Mouse (Mus musculus) embryonic facial prominence, embryonic 14.5 days (tissue): ENCODE results near the gene Rps9. TPM values are rescaled to one million over a fixed set of nuclear protein-coding genes. Genes with fewer than 3 reads are reported as not detected.

Source experiments
- ATAC-seq: fragments of 200-750 bp; cut with Nextera tagmentation; 2 replicates; pipeline ENCODE4 v1.8.0; 2017; ENCODE audit warnings: low read depth, moderate number of reproducible peaks, moderate TSS enrichment
- DNase-seq: peaks from one replicate; pipeline ENCODE4 v3.0.0-alpha.2; 2015; ENCODE audit warnings: low spot score
- H3K27ac ChIP-seq: fragments of 300-500 bp; sonication (generic); replicated peaks from 2 replicates; pipeline ENCODE4 v1.5.1; 2014; ENCODE audit warnings: low read depth, mild to moderate bottlenecking, low read length, moderate library complexity
- H3K27me3 ChIP-seq: fragments of 300-500 bp; sonication (generic); replicated peaks from 2 replicates; pipeline ENCODE4 v1.6.1; 2014; ENCODE audit warnings: low read length; ENCODE audit not compliant: control insufficient read depth, insufficient read depth
- H3K36me3 ChIP-seq: fragments of 300-500 bp; sonication (generic); 2 replicates; pipeline ENCODE4 v1.6.1; 2014; ENCODE audit warnings: low read length, mixed read lengths; ENCODE audit not compliant: control insufficient read depth, insufficient read depth
- H3K4me1 ChIP-seq: fragments of 300-500 bp; sonication (generic); 2 replicates; pipeline ENCODE4 v1.6.1; 2014; ENCODE audit warnings: antibody characterized with exemption, low read length; ENCODE audit not compliant: control insufficient read depth, insufficient read depth
- H3K4me2 ChIP-seq: fragments of 300-500 bp; sonication (generic); 2 replicates; pipeline ENCODE4 v1.6.1; 2014; ENCODE audit warnings: low read depth, mild to moderate bottlenecking, low read length, moderate library complexity, mixed read lengths
- H3K4me3 ChIP-seq: fragments of 300-500 bp; sonication (generic); 2 replicates; pipeline ENCODE4 v1.5.1; 2014; ENCODE audit warnings: low read depth, mild to moderate bottlenecking, low read length
- H3K9ac ChIP-seq: fragments of 300-500 bp; sonication (generic); 2 replicates; pipeline ENCODE4 v1.6.1; 2014; ENCODE audit warnings: low read depth, mild to moderate bottlenecking, low read length, moderate library complexity, mixed read lengths
- H3K9me3 ChIP-seq: fragments of 300-500 bp; sonication (generic); 2 replicates; pipeline ENCODE4 v1.6.1; 2016; ENCODE audit warnings: low read length; ENCODE audit not compliant: control insufficient read depth
- WGBS: fragments of 180-500 bp; shearing (Covaris S2); extraction: QIAGEN DNeasy Blood & Tissue Kit; methylation state at CpG from one replicate; pipeline ENCODE4 v1.1.7; 2014; 5-methylcytosine and 5-hydroxymethylcytosine counted together
- polyA plus RNA-seq: library from polyadenylated mRNA; unstranded; fragments of >200 nt; fragmentation: Nextera tagmentation; extraction: Ambion mirVana; gene quantifications from 2 replicates; pipeline ENCODE4 v1.2.1, GENCODE M21; 2014

Gene Rps9
- polyA plus RNA-seq, 1 experiment from 2014 or later, result 1,554 TPM

DNA sequence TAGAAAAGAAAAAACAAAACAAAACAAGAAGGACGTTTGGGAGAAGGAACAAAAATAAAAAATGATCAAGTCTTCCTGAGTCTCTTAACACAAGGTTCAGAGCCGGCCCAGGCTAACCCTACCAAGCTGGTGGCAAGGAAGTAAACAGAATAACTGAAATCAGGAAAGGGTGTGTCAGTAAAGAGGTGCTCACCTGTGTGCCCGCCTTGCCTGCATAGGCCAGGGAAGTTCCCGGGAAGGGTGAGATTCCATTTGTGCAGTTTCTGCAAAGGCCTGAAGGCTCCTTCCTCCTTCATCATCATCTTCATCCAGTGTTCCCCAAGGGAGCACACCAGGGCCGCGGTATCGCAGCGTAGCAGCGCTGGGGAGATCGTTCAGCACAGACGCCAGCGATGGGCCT is 27.4 kb upstream of the Rps9 start:
- H3K4me1 ChIP-seq, result no peaks in the 10 kb centered on the region
- H3K4me2 ChIP-seq, result no peak overlapping the region
- no peak overlapping the region for H3K27ac ChIP-seq
- H3K9me3 ChIP-seq, result no peaks in the 10 kb centered on the region
- H3K27me3 ChIP-seq, result no peaks in the 10 kb centered on the region
- peaks cover 19% of the 10 kb centered on the region; the same call in 1 of the 2 replicates for H3K36me3 ChIP-seq
- DNase-seq (no peak), ATAC-seq (no peak)
- 0 out of 2 replicates have a peak overlapping the region, but pooled peaks have one; percentile 25 for H3K9ac ChIP-seq
- H3K4me3 ChIP-seq, result no peak overlapping the region
- 87% methylated on average over 12 of the region's 12 CpGs for WGBS

DNA sequence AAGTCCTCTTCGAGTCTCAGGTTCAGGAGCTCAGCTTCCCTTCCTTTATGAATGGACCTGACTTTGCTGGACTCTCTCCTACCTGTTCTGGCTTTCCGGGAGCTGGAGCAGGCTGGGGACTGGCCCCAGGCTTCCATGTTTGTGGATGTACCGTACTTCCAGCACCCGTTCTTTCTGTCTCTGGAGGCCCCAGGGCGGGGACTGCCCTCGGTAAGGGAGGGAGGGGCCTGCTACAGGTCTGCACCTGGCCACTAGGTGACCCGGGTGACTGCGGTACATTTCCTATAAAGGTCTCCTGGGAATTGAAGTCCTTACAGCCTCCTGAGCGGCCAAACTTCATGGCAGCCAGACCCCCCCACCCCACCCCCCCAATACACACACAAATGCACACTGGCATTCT is 26.5 kb upstream of the Rps9 start, which contains the start of gene Tmc4:
TSS of gene Tmc4 (minus strand) at position 212 of the 400 bp plus-strand sequence.
- no peak within 1 kb of the TSS for H3K27ac ChIP-seq
- no peaks in the 10 kb centered on the region for H3K4me1 ChIP-seq
- peaks cover 19% of the 10 kb centered on the region; the same call in 1 of the 2 replicates for H3K36me3 ChIP-seq
- H3K4me2 ChIP-seq, result no peak within 1 kb of the TSS
- peak within 1 kb of the TSS; percentile 34; the same call in 1 of the 2 replicates for H3K9ac ChIP-seq
- no peak within 1 kb of the TSS for H3K4me3 ChIP-seq
- no peaks in the 10 kb centered on the region for H3K27me3 ChIP-seq
- DNase-seq (peak; percentile 13), ATAC-seq (no peak)
- H3K9me3 ChIP-seq, result no peaks in the 10 kb centered on the region
- 59% methylated on average over 9 of the region's 9 CpGs for WGBS

DNA sequence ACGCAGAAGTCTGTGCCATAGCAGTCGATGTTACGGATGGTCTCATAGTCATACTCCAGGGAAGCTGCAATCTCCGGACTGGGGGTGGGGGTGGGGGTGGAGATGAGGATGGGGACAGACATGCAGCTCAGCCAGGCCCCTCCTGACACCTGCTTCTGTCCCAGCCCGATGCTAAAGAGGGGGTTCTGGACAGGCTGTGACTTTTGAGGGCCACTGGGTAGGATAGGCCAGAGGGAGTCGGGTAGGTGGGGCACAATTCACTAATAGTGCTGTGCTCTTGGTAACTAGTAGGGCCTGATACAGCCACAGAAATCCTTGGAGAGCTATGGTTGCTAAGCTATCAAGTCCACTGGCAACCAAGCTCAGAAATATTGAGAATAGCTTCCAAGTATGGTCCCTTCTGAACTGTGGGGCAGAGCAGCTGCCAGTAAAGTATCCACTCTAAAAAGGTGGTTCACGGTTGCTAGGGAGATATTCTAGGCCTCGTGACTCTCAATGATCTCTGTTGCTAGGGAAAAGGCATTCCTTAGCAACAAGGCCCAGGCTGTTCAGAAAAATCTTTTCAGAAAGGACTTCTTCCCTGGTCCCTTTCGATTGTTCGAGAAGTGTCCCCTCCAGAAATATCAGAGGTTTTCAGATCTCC is 19.8 kb upstream of the Rps9 start:
- DNase-seq (no peak), ATAC-seq (no peak)
- WGBS, result 87% methylated on average over 10 of the region's 10 CpGs
- Histone ChIP-seq H3K4me2 (no peak overlapping the region), H3K4me1 (no peaks in the 10 kb centered on the region), H3K27me3 (no peaks in the 10 kb centered on the region), H3K27ac (no peak overlapping the region), H3K9ac (no peak overlapping the region), H3K36me3 (peaks cover 60% of the 10 kb centered on the region), H3K4me3 (no peak overlapping the region), H3K9me3 (no peaks in the 10 kb centered on the region)

GRCm38 (mm10) chr7:3684698-3685097 is 19.1 kb upstream of the Rps9 start:
- no peak for ATAC-seq

GRCm38 (mm10) chr7:3685400-3686187 is 18.2 kb upstream of the Rps9 start:
- H3K36me3 ChIP-seq, result peaks cover 49% of the 10 kb centered on the region
- DNase-seq (no peak), ATAC-seq (no peak)

More at GRCm38 (mm10) chr7:3684698-3685097, 19.1 kb upstream of the Rps9 start:
- Histone ChIP-seq H3K36me3 (peaks cover 54% of the 10 kb centered on the region), H3K4me2 (no peak overlapping the region), H3K4me1 (no peaks in the 10 kb centered on the region), H3K27me3 (no peaks in the 10 kb centered on the region), H3K27ac (no peak overlapping the region), H3K9ac (no peak overlapping the region), H3K4me3 (no peak overlapping the region), H3K9me3 (no peaks in the 10 kb centered on the region)
- no peak for DNase-seq
- 87% methylated on average over 8 of the region's 8 CpGs for WGBS

DNA sequence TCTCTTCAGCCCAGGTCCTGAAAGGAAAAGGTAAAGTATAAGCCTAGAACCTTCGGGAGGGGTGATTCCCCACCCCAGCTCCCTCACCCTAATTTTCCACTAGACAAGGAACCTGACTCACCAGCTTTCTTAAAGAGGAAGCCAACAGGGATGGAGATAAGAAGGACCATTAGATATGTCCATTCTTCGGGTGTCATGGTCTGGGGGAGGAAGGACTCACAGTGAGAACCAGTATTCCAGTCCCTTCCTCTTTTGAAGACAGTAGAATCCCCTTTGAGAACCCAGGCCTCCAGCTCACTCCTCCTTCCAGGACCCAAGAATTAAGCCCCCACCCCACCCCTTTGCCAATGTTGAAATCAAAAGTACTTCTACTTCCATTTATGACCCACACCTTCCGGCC is 11.9 kb upstream of the Rps9 start:
- 30% methylated on average over 3 of the region's 3 CpGs for whole genome bisulfite sequencing
- H3K27ac ChIP-seq, result no peak overlapping the region

More at GRCm38 (mm10) chr7:3685400-3686187, 18.2 kb upstream of the Rps9 start:
- Histone ChIP-seq H3K4me1 (no peaks in the 10 kb centered on the region), H3K9ac (no peak overlapping the region), H3K4me3 (no peak overlapping the region), H3K27me3 (no peaks in the 10 kb centered on the region), H3K9me3 (no peaks in the 10 kb centered on the region), H3K4me2 (no peak overlapping the region), H3K27ac (no peak overlapping the region)
- 85% methylated on average over 30 of the region's 31 CpGs for WGBS

GRCm38 (mm10) chr7:3692382-3692986 is 11.3 kb upstream of the Rps9 start, which contains the start of gene Tsen34:
Tsen34 (plus strand) TSS chr7:3692863.
- Histone ChIP-seq H3K4me3 (peak within 1 kb of the TSS; percentile 74), H3K9ac (peak within 1 kb of the TSS; percentile 87), H3K27ac (peak within 1 kb of the TSS; percentile 97), H3K36me3 (peaks cover 30% of the 10 kb centered on the region), H3K27me3 (no peaks in the 10 kb centered on the region), H3K9me3 (no peaks in the 10 kb centered on the region), H3K4me1 (peaks cover 8% of the 10 kb centered on the region), H3K4me2 (peak within 1 kb of the TSS; percentile 88)
- ATAC-seq (no peak; the same call in 1 of the 2 replicates), DNase-seq (no peak)
- under 1% methylated on average over 27 of the region's 49 CpGs for WGBS

More for the DNA sequence above, 11.9 kb upstream of the Rps9 start:
- ATAC-seq (no peak), DNase-seq (no peak)
- H3K9ac ChIP-seq, result peak overlapping the region; percentile 87
- H3K4me3 ChIP-seq, result peak overlapping the region; percentile 74
- peak overlapping the region; percentile 88 for H3K4me2 ChIP-seq
- H3K9me3 ChIP-seq, result no peaks in the 10 kb centered on the region
- peaks cover 8% of the 10 kb centered on the region for H3K4me1 ChIP-seq
- H3K27me3 ChIP-seq, result no peaks in the 10 kb centered on the region
- peaks cover 30% of the 10 kb centered on the region for H3K36me3 ChIP-seq

GRCm38 (mm10) chr7:3692987-3693808 is 10.6 kb upstream of the Rps9 start, which contains the start of gene Mboat7:
Mboat7 (minus strand) TSS chr7:3693523.
- peak; percentile 93 for ATAC-seq
- WGBS, result under 1% methylated on average over 54 of the region's 55 CpGs

More at GRCm38 (mm10) chr7:3692987-3693808, 10.6 kb upstream of the Rps9 start, which contains the start of gene Mboat7:
- H3K9ac ChIP-seq, result peak within 1 kb of the TSS; percentile 87
- peak; percentile 99 for DNase-seq
- H3K27ac ChIP-seq, result peak within 1 kb of the TSS; percentile 97
- H3K36me3 ChIP-seq, result peaks cover 30% of the 10 kb centered on the region
- peaks cover 8% of the 10 kb centered on the region for H3K4me1 ChIP-seq
- H3K9me3 ChIP-seq, result no peaks in the 10 kb centered on the region
- peak within 1 kb of the TSS; percentile 74 for H3K4me3 ChIP-seq
- H3K4me2 ChIP-seq, result peak within 1 kb of the TSS; percentile 88
- H3K27me3 ChIP-seq, result no peaks in the 10 kb centered on the region
